Mouse (Mus musculus) yolk sac, embryonic 10.5 days (tissue): ENCODE measurements at regions not wholly inside any gene's neighbourhood (a gene's known extent, or its start where the extent isn't known, plus 50 kb on each side); places are given as distances from the start of the nearest gene placed in this dataset.
A peak's percentile ranks its signal among the peaks of the same experiment; 100 is the strongest.

ENCODE experiments used
- DNase-seq: peaks from one replicate; pipeline ENCODE4 v3.0.0-alpha.2; 2017; ENCODE audit warnings: low spot score

DNA sequence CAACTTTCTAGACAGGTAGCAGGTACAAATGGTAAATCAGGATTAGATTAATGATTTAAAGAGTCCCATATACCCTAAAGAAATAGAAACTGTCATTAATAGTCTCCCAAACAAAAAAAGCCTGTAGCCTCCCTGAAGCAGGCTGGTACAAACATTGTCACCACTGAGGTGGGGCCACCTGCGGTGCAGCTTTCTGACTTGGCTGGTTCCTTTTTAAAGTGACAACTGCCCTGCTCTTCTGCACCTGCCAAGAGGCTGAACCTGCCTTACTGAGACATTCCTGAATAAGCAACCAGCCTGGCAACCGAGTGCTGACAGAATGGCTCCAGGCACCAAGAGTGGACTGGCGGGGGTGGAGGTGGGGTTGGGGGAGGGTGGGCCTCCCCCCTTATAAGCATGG, 687.0 kb upstream of the Vrk2 start:
- no peak for DNase-seq

DNA sequence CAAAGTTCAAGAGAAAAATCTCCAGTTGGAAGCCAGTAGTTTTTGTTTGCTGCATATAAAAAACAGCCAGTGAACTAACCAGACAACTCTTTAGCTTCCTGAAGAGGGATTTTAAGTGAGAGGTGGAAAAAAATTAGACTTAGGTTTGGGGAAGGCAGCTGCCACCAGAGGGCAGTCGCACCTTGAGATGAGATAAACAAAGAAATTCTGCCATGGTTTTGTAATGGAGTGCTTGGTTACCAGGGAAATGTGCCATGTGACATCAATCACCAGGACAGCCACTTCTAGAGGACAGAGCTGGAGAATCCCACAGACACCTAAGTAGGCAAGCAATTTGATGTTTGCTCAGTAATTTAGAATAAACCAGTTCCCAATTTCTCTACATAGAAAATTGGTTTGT, 670.5 kb upstream of the Vrk2 start:
- DNase-seq = peak; percentile 15

DNA sequence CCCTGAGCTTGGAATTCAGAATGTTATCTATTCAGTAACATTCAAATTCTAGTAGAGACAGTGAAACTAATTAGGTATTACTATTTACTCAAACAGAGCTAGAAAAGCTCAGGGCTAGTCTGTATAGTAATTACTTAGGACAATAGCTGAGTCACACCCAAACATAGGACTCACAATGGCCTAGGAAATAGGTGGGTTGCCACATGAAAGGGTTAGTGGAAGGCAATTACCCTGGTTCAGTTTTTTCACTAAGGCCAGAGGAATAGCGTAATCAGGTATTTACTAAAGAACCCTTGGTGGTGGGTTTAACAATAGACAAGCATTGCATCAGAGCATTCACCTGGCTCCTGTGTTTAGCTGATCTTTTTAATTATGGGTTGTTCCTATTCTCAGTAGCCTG, 664.7 kb upstream of the Vrk2 start:
- DNase-seq = no peak

DNA sequence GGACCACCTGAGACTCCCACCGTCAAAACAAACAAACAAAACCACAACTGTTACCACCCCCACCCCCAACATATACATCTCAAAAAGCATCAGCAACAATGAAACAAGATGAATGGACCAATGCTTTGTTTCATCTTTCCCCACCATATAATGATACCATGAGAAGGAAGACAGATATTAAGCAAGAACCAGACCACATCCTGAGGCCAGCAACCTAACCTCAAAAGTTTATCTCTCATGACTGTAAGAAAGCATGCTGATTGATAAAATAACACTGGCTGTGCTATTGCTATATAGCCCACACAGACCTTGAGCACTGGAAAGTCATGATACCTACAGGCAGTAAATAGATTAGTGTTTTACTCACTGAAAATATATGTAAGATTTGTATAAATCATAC, 642.1 kb upstream of the Vrk2 start:
- no peak for DNase-seq

DNA sequence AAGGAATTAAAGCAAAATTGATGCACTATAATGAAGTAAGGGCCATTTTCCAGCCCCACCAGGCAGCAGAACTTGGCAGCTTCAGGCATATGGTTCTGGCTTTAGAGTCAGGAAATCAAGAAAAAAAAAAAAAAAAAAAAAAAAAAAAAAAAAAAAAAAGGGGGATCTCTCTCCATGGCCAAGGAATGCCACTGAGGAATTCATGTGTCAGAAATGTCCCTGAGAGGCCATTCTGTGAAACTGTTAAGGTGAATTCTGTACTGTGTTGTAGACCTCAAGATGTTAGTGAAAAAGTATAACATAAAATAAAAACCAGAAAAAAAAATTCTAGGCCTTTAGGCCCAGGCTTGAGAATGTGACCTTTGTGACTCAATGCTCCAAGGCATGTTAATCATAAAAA, 632.7 kb upstream of the Vrk2 start:
- no peak for DNase-seq

DNA sequence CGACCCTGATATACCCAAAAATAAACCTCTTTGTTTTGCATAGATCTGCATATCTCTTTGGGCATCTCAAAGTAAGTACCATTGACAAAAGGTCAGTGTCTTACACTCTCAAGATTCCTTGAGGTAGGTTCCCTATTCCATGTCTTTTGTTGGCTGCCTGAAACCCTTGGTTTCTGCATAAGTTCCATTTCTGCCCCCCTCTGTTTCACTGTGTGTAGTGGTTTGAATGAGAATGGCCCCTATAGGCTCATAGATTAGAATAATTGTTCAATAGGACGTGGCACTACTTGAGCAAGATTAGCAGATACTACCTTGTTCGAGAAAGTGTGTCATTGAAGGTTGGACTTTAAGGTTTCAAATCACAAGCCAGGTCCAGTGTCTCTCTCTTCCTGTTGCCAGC, 628.6 kb upstream of the Vrk2 start:
- no peak for DNase-seq

DNA sequence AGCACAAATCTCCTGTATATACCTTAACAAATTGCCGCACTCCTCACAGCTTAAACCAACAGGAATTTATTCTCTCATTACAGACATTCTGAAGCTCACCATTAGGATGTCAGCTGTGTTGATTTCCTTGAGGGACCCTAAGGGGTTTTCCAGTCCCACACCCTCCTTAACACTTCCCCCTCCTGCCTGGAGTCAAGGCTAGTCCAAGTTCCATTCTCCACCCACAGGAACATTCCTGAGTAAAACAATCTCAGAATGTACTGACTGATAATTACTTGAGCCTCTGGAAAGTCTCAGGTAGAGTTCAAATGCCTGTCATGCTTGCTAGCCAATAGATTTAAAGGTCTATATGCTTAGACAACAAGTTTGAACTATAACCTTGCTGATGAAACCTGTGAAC, 628.2 kb upstream of the Vrk2 start:
- DNase-seq = no peak

DNA sequence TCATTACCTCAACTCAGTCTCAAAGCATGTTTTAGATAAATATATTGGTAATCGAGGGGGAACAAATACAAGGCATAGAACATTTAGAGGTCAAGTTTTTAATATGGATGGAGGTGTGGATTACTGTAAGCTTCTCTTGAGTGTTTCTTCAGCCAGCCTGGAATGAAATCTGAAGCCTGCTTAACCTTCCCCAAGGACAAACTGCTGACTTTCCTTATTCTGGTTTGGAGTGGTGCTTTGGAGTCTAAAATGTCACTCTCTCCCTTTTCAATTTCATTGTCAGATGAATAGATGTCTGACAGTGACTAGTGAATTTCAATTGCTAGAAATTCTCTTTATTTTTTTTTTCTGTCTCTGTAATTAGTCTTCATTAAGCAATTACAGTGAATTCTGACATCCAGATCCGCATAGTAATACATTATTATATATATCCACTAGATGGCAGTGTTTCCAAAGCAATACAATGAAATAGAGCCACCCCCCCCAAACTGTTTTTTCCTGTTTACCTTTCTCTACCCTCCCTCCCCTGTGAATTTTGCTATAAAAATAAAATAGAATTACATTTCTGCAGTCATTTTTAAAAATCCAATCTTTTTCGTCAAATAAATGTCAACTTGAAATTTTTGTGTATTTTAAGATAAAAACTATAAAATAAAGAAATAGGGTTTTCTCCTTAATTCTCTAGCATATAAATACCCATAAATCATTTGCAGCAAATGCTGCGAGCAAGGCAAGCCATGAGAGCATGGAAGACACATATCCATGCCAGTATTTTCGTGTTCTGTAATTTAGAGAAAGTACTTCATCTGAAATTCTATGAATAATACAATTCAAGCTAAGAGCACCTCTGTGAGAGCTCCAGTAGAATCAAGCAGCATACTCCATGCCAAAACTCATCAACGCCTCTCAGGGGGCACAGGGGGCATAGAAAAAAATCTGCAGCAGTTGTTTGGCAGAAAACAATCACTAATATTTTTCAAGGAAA, 626.2 kb upstream of the Vrk2 start:
- no peak for DNase-seq

DNA sequence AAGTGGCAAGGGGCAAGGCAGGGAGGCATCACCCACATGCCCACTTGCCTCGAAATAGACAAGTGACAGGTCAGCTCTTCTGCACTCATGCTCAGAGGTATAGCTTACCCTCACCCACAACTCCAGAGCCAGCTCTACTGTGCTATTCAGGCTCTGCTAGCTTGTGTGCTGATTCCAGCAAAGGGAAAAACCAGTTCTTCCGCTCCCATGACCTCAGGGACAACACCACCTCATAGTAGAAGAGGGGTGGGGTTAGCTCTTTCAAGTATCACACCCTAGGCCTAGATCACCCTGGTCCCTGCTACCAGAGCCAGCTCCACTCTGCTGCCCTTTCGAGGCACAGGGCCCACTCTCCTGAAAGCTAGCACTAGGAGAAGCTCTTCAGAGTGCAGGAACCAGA, 622.0 kb upstream of the Vrk2 start:
- no peak for DNase-seq

DNA sequence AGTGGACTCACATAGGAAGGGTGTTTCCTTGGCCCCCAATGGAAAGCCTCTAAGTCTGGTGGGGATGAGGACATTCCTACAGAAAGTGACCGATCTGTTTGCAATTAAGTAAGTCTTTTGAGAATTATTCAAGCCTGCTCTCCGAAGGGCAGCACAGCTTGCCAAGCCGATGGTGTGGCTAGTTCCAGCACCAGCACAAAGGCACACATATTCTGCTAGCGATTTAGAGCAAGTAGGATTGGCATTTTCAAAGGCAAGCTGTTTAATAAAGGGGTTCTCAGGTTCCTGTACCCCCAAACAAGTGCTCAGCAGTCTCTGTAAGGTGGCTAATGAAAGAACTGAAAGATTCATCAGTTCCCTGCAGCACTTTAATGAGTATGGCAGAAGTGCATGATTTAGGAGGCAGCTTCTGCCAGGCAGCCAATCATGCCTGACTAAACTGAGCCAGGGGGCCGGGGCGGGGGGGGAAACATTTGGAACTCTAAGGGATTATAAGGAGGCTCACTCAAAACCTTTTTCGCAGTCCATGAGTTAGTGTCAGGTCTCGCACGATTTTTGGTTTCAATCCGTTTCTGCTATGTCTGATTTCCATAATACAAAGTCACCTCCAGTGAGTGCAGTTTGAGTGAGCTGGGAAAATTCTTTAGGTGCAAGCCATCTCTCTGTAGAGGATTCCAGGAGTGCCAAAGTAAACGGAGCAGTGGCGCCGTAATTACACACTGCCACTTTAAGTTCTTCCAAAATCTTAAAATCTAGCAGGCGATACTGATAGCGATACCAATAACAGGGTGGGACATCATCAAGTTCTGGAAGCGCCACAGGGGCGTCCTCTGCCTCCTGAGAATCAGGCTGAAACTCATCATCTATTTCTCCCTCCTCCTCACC, 609.8 kb upstream of the Vrk2 start:
- DNase-seq = no peak

DNA sequence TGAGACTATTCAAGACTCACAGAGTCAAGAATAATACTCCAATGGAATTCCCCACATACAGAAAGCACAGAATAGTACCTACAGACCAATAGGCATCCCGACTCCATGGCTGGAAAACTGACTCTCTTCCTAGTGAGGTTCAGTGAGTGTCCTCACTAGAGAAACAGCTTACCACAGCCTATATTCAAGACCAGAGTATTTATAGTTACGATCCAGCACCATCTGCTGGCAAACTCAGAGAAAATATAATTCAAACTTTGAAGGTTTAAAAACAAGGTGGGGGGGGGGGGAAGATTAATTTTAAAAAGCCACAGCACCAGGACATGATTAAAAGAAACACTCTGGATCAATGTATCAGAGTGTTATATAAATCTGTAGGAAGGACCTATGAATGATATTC, 590.2 kb upstream of the Vrk2 start:
- DNase-seq = no peak

DNA sequence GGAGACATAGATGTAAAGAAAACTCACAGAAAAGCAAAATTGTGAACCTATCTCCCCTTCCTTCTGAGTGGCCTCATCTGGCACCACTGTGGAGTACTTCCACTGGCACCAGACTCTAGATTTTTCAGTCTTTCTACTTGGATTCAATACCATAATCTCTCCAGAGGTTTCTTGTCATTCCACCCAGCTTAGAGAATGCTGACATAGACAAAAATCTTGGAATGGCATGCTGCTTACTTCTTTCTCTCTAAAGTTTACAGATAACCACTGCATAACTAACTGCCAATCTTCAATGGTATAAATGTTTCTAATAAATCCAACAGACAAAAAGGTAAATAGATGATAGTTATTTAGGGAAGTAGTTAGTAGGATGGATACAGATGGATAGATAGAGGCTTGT, 589.6 kb upstream of the Vrk2 start:
- no peak for DNase-seq

DNA sequence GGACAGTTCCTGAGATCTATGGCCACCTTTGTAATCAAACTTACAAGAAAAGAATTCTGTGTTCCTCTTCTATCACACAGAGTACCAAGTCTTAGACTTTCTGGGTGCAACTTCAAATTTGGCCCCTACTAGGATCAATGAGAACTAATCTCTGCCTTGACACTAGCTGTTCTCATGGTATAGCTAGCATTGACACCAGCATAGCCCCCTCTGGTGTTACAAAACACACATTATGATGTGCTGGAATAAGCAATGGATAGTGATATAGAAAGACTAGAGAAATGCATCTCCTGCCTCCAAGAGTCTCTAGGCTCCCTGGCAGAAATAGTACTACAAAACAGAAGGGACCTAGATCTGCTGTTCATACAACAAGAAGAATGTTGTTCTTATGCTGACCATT, 566.6 kb upstream of the Vrk2 start:
- DNase-seq = no peak
